ENCODE assay signal across 27 mouse cellular contexts in the genomic region with DNA sequence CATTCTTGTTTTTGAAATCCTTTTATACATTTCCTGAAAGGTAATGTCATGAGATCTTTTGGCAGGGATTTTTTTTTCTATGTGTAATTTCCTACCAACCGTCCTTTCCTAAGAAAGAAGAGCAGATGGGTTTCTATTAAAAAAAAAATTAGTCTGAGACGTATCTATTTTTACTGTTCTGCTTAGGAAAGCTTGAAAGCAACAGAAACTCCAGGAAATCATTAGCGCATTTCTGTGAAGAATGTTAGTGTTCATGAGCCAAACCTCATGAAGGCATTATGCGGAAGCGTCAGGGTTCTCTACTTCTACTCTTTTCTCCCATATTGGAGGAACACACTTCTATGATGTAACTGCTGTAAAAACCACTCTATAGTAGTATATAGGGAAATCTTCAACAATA.
DNase-seq lines count a peak whose midpoint lies in the region; ATAC-seq and TF ChIP-seq lines count a peak whose summit lies in the region.
"Had no signal": no experiment of that assay in that cellular context is flagged by ENCODE, and none has a peak within 500 bp of the region (broad histone marks: within the 10 kb centered on the region; RNA-seq: fewer than 3 reads in every experiment).

No protein-coding gene starts in this region.

- no peaks in the 10 kb centered on the region for H3K36me3 ChIP-seq in forebrain, embryonic 14.5 days (ENCODE audit: control insufficient read depth, insufficient read depth, low read length)
- no peaks in the 10 kb centered on the region for H3K36me3 ChIP-seq in forebrain, embryonic 10.5 days (replicated peaks)
- H3K36me3 ChIP-seq in forebrain, embryonic 16.5 days (ENCODE audit: control insufficient read depth, insufficient read depth), result no peaks in the 10 kb centered on the region
- H3K36me3 ChIP-seq: G1E; heart, embryonic 10.5 days; heart, embryonic 13.5 days had no signal

- no peaks in the 10 kb centered on the region for H3K9me3 ChIP-seq in forebrain, embryonic 14.5 days (replicated peaks; ENCODE audit: control insufficient read depth, low read length)
- no peaks in the 10 kb centered on the region for H3K9me3 ChIP-seq in forebrain, embryonic 10.5 days
- no peaks in the 10 kb centered on the region for H3K9me3 ChIP-seq in forebrain, embryonic 16.5 days (ENCODE audit: control insufficient read depth, low read length)
- H3K9me3 ChIP-seq: G1E; heart, embryonic 10.5 days; heart, embryonic 13.5 days had no signal

- no peaks in the 10 kb centered on the region for H3K4me1 ChIP-seq in forebrain, embryonic 14.5 days (ENCODE audit: control insufficient read depth, insufficient read depth, low read length)
- H3K4me1 ChIP-seq in forebrain, embryonic 10.5 days, result no peaks in the 10 kb centered on the region
- H3K4me1 ChIP-seq in forebrain, embryonic 16.5 days (replicated peaks; ENCODE audit: control insufficient read depth, insufficient read depth, low read length), result 0 out of 2 replicates have a peak, but pooled peaks cover 4% of the 10 kb centered on the region
- H3K4me1 ChIP-seq: heart, embryonic 10.5 days; heart, embryonic 13.5 days had no signal

- no peak for TF ChIP-seq CTCF in layer of hippocampus, adult 2 months (conservative IDR thresholded peaks at IDR 0.05)

- no peak for ATAC-seq in forebrain, embryonic 14.5 days
- ATAC-seq in forebrain, embryonic 16.5 days, result peak; percentile 39
- ATAC-seq: inflammation-experienced regulatory T-cells, adult 6 months; intestine, embryonic 16.5 days; Patski had no signal

- no peak overlapping the region for H3K27ac ChIP-seq in forebrain, embryonic 14.5 days (ENCODE audit: low read depth, low read length)
- H3K27ac ChIP-seq in forebrain, embryonic 10.5 days, result no peak overlapping the region
- H3K27ac ChIP-seq in layer of hippocampus, adult 2 months, result peak overlapping the region; percentile 16; the same call in 1 of the 2 replicates
- H3K27ac ChIP-seq in forebrain, embryonic 16.5 days (ENCODE audit: low read length), result peak overlapping the region; percentile 39; the same call in 1 of the 2 replicates
- H3K27ac ChIP-seq: gastrocnemius, adult 2 months; heart, adult 2 months; heart, embryonic 10.5 days; heart, embryonic 13.5 days; hindbrain, embryonic 14.5 days; hindbrain, postnatal 0 days had no signal

- H3K9ac ChIP-seq in forebrain, embryonic 14.5 days (ENCODE audit: low read length), result no peak overlapping the region
- H3K9ac ChIP-seq in forebrain, embryonic 16.5 days (replicated peaks; ENCODE audit: low read depth, low read length), result no peak overlapping the region
- H3K9ac ChIP-seq: heart, embryonic 13.5 days; hindbrain, embryonic 14.5 days had no signal

- no peak overlapping the region for H3K4me2 ChIP-seq in forebrain, embryonic 14.5 days (ENCODE audit: low read length)
- H3K4me2 ChIP-seq in forebrain, embryonic 16.5 days (ENCODE audit: low read length), result no peak overlapping the region
- H3K4me2 ChIP-seq: heart, embryonic 13.5 days; hindbrain, embryonic 14.5 days had no signal

- no peak overlapping the region for H3K4me3 ChIP-seq in forebrain, embryonic 14.5 days (ENCODE audit: low read depth, low read length)
- no peak overlapping the region for H3K4me3 ChIP-seq in forebrain, embryonic 10.5 days
- H3K4me3 ChIP-seq in layer of hippocampus, adult 2 months, result no peak overlapping the region; the same call in 1 of the 2 replicates
- H3K4me3 ChIP-seq in forebrain, embryonic 16.5 days (replicated peaks; ENCODE audit: low read length), result no peak overlapping the region
- H3K4me3 ChIP-seq: gastrocnemius, adult 2 months; heart, adult 2 months; heart, embryonic 10.5 days; heart, embryonic 13.5 days had no signal

- peak; percentile 63 for DNase-seq in forebrain, embryonic 14.5 days (ENCODE audit: low spot score)
- DNase-seq in forebrain, embryonic 10.5 days (ENCODE audit: extremely low spot score, low spot score), result no peak
- peak in 1 of 2 experiments; percentile 10 for DNase-seq in layer of hippocampus, adult 2 months (ENCODE audit: low spot score in 2 of 2)
- no peak for DNase-seq in layer of hippocampus, postnatal 14 days (ENCODE audit: low spot score in 2 of 2)
- peak; percentile 63 for DNase-seq in brain, adult 2 months (ENCODE audit: low read depth, low spot score)
- no peak for DNase-seq in kidney, postnatal 10 days
- DNase-seq: adrenal gland, postnatal 10 days; adrenal gland, postnatal 36 days; B cell, adult 2 months; cerebellum, adult 11-12 months; cerebellum, adult 8-10 months; gastrocnemius, adult 2 months; gastrocnemius, postnatal 25 days; heart, adult 2 months; heart, postnatal 14 days; heart, postnatal 4 days; kidney, adult 18-20 months had no signal

- no peaks in the 10 kb centered on the region for H3K27me3 ChIP-seq in forebrain, embryonic 14.5 days (replicated peaks; ENCODE audit: control insufficient read depth, insufficient read depth, low read length)
- no peaks in the 10 kb centered on the region for H3K27me3 ChIP-seq in forebrain, embryonic 10.5 days (ENCODE audit: poor library complexity, severe bottlenecking)
- no peaks in the 10 kb centered on the region for H3K27me3 ChIP-seq in forebrain, embryonic 16.5 days (replicated peaks; ENCODE audit: control insufficient read depth, insufficient read depth, low read length)
- H3K27me3 ChIP-seq: CH12.LX; heart, embryonic 13.5 days; Patski had no signal

- WGBS in forebrain, embryonic 14.5 days, result 70% methylated on average over 5 of the region's 5 CpGs
- 96% methylated on average over 5 of the region's 5 CpGs for WGBS in forebrain, embryonic 10.5 days
- WGBS in forebrain, embryonic 16.5 days, result 59% methylated on average over 5 of the region's 5 CpGs

Comparison
In these comparisons a context has a peak if more than half of its experiments do, and no peak if none do; other contexts are left out.
1. DNase-seq: peak in forebrain, embryonic 14.5 days (single experiment) and brain, adult 2 months (single experiment); none in forebrain, embryonic 10.5 days (single experiment), layer of hippocampus, postnatal 14 days (0 of 2) and kidney, postnatal 10 days (single experiment).
2. H3K27ac ChIP-seq: peak in layer of hippocampus, adult 2 months (single experiment) and forebrain, embryonic 16.5 days (single experiment); none in forebrain, embryonic 14.5 days (single experiment) and forebrain, embryonic 10.5 days (single experiment).